Mouse (Mus musculus) lung, postnatal 4 days (tissue): ENCODE data around the gene Fam19a2.

Experiments used
- DNase-seq, 2 experiments: peaks; one replicate each; pipeline ENCODE4 v3.0.0; 2021

Gene Fam19a2

DNA sequence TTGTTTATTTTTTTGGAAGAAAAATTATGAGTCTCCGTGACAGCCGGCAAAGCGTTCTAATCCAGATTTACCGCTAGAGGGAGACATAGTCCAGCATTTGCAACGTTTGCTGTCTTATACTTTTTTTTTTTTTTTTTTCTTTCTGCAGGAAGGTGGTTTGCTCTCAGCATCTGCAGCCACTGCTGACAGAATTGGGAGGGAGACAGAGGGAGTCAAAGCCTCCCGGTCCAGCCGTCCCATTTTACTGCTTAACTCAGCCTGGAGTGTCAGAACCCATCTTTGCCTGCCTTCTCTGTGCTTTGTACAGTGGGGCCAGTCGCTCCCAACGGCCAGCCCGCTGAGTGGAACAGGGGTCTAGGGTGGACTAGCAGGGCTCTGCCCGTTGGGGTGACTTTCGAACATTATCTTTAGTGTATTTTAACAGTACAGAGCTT, at the start of gene Fam19a2:
Gene Fam19a2 (plus strand): TSS at position 121 of the 434 bp plus-strand sequence.
- peak; percentile 24 to 50 for DNase-seq

DNA sequence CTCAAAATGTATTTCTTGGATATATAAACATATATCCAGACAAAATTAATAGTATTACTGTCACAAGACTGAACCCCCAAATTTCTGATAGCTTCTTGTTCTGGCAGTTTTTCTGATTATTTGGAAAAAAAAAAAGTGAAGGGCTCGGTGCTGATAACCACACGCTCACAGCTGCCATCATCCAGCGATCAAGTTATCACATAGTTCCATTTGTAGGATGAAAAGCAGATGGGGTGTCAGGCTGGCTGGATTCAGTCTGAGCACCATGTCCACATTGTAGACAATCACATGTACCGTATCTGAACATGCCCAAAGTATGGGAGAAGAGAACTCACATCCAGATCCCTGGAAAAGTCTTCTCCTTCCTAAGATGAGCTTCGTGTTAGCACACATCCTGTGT, 41.0 kb upstream of the Fam19a2 start:
- no peak for DNase-seq

DNA sequence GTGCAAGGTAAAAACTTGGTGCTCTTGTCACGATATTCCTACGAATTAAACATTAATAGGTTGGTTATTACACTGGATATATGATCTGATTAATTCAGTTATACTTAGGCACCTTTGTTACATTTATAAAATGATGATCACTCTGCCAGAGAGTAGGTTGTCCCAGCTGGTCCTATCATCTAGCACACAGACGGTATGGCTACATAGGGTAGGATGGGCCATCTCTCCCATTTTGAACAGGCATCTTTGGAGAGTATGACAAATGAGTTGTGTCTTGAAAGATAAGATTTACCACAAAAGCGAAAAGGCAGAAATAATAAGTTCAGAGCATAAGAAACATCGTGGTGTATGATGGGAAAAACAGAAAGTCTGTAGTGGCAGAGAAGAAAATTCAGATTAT, 34.4 kb upstream of the Fam19a2 start:
- DNase-seq: no peak

DNA sequence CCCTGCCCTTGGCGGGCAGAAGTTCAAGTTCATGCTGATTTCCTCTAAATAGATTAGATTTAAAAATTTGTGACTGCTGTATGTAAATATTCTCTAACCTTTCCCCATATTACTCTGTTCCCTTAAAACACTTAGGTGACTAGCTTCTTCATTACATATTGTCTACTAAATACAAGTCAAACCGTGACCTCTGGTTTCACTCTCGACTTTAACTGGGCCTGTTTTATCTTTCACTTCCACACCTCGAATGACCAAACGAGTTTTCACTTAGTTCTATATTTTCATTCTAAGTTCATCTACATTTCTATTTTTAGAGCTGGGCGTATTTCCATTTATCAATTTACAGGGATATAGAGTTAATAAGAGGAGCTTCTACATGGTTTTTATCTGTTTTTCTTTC, 15.7 kb upstream of the Fam19a2 start:
- DNase-seq: no peak

DNA sequence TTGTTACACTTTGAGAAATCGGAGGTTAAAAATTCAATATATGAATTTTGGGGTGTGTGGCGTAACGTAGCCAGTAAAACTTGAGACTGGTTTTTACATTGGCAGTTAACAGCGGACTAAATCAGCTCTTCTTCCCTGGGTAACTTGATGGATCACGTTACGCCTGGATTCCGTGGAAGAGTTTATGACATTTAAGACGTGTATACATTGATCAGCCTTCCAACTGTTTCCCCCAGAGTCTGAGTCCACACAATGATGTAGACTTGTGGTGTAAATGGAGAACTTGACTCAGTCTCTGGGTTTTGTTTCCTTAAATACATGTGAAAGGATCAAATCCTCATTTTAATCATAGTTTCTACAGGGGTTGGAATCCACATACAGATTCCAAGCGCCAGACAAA, 11.9 kb upstream of the Fam19a2 start:
- no peak for DNase-seq

DNA sequence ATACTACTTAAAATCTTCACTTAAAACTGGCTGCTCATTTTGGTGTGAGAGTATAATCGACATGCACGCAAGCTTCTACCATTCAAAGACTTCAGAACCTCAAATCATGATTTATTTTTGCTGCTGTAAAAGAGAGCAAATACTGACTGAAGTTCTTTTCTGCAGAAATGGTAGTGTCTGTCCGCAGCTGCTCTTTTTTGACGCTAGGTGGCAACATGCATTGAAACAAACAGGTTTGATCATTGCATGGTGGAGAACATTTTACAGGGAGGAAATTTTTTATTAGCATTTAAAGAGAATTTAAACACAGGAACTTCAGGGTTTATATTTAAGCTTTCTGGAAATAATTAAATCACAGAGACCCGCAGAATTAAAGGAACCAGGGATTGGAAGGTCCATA, 9.5 kb upstream of the Fam19a2 start:
- no peak for DNase-seq

DNA sequence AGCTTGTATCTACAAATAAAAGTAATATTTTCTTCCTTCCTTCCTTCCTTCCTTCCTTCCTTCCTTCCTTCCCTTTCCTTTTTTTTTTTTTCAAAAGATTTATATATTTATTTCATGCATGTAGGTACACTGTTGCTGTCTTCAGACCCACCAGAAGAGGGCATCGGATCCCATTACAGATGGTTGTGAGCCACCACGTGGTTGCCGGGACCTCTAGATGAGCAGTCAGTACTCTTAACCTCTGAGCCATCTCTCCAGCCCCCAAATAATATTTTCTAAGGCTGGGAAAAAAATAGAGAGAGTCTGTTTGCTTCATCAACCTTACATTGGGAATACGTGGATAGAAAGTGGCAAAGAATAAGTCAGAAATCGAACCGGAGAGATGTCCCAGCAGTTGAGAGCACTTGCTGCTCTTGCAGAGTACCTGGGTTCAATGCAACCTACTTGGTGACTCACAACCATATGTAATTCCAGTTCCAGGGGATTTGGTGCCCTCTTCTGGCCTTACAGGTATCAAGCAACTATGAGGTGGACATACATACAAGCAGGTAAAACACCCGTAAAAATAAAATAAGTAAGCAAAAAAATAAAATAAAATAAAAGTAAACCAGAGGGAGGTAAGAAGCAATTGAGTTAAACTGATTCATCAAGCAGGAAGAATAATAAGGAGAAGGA, 8.0 kb upstream of the Fam19a2 start:
- no peak for DNase-seq

DNA sequence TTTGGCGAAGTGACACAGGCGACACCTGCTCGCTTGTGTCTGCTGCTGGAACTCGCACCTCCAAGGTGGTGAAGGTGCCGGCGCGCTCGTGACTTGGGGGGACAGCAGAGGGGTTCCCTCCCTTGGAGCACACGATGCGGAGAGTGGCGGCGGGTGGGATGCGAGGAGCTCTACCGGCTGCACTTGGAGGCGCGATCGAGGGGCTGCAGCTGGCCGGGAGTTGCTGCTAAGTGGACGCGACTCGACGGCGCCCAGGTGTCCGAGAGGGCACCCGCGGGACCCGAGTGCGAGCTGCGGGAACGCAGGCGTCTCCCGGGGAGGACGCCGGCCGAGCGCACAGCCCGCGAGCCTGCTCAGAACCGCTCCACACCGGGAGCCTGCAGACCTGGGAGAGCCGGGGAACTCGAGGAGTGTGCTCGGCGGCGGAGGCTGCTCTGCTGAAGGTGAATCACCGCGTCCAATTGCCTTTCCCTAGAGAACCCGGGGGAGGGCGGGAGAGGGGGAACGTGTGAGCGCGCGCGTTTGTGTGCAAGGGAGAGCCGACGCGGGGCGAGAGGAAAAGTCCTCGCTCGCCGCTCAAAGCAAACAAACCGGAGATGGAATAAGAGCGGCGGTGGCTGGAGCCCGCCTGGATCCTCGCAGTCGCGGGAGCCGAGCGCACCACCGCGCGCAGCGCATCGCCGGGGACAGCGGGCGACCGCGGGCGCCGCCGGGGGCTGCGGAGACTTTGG, 830 bp downstream of the Fam19a2 start:
- DNase-seq: peak; percentile 12 to 27

DNA sequence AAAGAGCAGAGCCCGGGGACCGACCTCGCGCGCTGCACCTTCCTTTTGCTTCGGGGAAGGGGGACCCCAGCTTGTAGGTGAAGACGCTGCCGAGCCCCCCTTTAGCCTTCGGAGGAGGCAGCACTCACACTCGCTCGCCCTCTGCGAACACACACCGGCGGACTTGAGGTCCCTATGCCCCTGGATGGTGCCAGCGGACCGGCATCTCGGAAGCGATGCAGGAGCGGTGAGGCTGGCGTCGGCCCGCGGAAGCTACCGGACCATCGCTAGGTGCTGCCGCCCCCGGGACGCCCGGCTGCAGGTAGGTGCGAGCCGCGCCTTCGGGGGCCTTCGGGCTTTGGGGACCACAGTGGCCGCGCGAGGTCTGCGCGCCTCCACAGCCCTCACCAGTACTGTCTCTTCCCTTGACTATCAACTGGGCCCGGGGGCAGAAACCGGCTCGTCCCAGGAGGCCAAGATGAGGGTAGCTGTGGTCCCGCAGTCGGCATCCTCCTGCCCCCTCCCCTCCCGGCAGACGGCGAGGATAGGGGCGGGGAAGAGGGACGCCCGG, 1.5 kb downstream of the Fam19a2 start:
- no peak for DNase-seq

DNA sequence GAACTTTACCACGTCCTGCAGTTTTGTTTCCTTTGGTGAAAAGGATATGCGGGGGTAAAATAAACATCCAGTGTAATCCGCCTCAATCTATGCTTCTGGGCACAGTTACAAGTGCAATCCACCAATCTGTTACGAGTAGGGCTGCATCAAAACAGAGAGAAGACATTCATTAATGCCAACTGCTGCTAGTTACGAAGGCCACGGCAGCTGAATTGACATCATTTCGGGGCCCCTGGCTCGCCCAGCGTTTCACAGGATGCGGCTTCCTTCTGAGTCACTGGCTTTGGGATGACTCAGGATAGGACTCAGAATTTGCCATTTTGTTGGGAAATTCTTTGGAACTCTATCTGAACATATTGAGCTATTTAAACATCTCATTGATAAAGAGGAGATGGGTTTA, 4.8 kb downstream of the Fam19a2 start:
- no peak for DNase-seq

DNA sequence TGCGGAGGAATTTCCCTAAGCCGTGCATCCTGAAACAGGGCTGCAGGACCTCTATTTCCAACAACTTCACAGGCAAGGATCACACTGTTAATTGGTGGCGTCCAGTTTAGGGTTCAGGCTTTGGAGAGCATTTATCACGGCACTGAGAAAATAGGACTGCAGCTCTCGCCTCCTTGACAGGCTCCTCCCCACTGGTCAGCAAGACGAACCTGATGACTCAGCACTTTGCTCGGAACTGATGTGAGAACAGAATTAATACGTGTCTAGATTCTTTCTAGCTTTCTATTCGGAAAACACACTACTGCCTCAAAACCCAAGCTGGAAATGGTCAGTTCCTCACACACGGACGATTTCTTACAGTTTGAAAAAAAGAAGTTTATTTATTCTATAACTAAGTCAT, 10.8 kb downstream of the Fam19a2 start:
- DNase-seq: no peak

DNA sequence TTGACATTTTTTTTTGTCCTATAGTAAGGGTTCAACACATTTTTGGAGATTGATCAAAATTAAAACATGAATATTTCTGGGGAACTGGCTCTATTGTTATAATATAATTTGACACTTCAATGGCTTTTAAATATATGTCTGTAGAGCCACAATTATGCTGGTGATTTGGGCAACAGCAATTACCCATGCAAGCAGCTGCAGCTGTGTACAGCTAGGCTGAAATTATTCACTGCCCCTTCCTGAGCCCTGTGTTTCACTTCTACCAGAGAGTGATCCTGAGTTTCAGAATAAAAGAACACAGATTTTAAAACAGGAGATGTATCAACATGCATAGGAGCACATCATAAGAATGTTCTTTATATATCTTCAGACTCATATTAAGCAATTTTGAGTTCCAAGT, 43.5 kb downstream of the Fam19a2 start:
- DNase-seq: no peak

DNA sequence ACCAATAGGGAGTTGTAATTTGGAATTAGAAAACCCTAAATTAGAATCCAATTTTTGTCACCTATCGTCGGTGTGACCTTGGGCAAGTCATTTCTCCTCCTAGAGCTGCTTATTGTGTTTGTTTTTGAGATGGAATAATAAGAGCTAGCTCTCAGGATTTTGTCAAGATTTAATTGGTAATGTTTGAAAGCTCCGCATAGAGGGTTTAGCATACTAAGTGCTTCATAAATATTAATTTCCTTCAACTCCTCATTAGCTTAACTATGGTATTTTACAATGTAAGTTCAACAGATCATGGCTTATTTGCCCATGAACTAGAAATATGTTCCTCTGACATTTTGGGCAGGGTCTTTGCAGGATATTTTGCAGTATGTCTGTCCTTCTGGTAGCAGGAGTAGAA, 62.5 kb downstream of the Fam19a2 start:
- no peak for DNase-seq

DNA sequence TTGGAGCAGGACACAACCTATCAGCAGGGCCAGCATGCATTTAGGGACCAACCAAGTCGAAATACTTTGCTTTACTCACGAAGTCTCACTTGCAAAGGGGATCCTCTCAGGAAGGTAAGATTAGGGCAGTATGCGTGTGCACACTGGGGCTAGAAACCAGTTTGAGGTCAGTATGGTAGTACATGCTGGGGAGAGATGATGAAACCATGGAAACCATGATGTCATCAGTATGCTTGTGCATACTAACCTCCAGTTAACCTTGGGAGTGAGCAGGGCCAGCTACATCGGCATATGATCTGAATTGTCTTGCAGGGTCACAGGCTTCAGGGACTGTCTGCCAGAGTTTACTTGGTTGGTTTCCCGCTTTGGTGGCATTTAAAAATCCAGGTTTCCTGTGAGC, 77.5 kb downstream of the Fam19a2 start:
- DNase-seq: no peak

DNA sequence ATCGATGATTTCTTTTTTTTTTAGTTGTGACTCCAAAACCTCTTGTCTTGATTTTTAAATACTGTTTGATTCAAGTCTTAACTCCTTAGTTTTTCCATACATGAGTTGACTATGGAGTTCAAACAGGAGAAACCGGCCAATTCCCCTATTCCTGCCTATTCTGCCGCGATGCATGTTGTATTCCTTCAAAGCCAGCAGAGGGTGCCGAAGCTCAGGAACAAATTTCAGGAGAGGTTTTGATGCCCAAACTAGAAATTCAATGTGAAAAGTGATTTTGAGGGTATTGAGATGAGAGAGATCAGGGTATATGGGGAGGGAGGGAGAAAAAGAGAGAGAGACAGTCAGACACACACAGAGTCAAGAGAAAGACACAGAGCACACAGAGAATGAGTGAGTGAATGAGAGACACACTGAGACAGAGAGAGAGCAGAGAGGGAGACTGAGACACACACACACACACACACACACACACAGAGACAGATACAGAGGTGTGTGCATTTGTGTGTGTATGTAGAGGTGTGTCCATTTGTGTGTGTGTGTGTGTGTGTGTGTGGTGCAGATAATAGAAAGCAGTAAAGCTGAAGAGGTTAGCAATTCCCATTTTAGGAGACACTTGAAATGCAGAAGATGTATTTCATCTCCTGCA, 78.9 kb downstream of the Fam19a2 start:
- DNase-seq: peak in 1 of 2 experiments; percentile 11

DNA sequence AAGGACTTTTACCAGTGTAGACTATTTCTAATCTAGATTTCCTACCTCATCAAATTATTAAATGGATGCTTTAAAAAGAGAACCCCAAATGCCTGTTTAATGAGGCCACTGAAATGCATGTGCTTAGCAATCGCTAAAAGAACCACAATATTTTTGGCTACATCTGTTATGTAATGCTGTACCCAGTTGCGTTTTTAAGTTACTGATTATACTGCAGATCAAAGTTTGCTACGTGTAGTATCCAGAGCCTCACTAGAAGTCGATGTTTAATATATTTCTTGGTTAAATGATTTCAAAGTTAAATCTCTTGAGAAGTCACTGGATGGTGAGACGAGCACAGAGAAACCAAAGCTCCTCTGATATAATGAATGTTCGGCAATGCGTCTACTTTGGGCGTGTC, 82.5 kb downstream of the Fam19a2 start:
- no peak for DNase-seq

DNA sequence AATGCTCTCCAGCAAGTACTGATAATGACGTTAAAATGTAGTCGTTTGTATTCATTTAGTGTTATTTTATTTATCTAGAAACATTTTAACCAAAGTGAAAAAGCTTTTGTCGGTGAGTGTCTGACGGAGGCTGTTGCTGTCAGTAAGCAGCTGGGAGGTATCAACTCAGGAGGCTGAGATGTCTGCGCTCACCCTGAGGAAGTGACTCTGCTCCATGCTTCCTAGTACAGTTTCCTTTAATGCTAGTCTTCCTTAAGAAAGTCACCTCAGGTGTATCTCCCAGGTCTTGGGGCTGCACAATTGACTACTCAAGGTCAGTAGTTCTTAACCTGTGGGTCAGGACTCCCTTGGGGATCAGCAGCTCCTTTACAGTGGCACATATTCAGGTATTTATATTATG, 89.9 kb downstream of the Fam19a2 start:
- no peak for DNase-seq

DNA sequence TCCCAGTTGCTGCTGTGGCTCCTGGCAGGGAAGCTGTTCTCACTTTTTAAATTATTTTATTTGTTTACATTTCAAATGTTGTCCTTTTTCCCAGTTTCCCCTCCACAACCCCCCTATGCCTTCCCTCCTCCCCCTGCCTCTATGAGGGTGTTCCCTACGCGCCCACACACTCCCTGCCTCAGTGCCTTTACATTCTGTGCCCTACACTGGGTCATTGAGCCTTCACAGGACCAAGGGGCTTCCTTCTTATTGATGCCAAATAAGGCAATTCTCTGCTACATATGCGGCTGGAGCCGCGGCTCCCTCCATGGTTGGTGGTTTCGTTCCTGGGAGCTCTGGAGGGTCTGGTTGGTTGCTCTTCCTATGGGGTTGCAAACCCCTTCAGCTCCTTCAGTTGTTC, 93.2 kb downstream of the Fam19a2 start:
- no peak for DNase-seq

DNA sequence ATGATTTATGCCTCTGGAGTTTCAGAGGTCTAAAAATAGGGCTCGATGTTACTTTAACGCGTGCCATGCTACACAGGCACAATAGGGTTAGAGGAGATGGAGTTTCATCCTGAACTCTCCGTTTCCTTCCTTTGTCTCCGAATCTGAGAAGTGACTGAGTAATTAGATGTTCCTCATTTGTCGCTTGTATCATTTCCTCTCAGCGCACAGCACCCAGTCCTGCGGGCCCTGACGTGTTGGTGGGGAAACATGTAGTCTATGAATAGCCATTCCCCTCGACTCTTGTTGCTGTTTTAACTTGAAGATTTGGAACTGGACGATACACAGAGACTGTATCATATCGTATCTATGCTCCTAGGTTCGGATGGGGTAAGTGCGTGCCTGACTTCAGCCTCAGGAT, 96.7 kb downstream of the Fam19a2 start:
- DNase-seq: no peak

DNA sequence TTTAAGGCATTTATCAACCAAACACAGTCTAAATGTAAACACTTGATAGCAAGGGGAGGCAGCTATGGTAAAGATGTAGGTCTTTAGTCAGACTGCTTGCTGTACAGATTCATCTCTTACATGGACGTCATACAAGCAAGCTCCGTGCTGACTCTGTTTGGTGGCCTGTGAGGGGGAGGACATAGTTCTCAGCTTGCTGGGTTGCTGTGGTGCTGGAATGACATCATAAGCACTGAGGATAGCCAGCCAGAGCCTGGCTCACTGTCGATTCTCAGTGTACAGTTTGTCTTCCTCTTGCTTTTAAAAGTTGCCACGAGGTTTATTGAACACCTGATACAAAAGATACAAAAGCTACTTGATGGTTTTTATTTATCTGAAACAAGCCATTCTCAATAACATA, 100.8 kb downstream of the Fam19a2 start:
- no peak for DNase-seq

DNA sequence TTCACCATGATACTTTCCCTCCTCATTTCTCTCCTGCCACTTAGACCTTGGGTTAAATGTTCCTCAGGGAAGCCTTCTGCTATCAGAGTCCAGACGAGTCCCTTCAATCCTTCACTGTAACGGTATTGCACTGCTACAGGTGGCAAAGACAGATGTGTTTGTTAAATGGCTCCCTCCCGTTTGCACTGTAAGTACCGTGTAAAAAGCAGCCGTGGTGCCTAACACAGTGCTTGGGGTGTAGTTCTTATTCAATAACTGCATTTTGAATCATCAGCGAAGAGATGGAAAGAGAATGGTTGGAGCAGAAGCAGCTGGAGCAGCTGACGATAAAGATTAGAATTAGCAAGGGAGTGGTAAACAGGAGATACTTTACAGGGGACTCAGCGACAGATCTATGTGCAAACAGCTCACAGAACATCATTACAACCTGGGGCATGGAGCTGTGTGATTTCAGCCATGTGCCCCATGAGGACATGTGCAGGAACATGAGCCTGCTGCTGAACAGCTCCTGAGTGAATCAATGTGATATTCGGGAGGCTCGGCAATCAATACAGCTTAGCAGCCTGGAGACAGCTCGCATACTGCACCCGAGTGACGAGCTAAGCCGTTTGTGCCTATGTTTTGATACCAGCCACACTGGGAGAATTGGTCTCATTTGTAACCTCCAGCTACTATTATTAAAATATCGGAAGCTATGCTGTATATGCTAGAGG, 103.5 kb downstream of the Fam19a2 start:
- no peak for DNase-seq

DNA sequence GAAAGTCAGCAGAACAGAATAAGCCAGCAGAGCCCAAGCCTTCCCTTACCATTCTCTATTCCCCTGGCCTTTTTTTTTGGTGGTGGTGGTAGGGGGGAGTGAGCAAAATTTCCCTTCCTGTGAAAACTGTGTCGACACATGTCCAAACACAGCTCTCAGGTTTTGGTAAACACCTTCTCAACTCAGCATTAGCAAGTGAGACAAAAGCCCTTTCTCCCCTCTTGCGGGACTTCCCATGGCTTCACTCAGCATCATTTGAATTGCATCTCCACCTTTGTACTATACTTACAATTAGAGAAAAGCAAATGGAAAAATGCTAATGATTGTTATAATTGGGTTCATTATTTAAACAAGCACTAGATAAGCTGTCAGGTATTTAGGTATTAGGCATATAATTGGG, 119.5 kb downstream of the Fam19a2 start:
- DNase-seq: no peak

DNA sequence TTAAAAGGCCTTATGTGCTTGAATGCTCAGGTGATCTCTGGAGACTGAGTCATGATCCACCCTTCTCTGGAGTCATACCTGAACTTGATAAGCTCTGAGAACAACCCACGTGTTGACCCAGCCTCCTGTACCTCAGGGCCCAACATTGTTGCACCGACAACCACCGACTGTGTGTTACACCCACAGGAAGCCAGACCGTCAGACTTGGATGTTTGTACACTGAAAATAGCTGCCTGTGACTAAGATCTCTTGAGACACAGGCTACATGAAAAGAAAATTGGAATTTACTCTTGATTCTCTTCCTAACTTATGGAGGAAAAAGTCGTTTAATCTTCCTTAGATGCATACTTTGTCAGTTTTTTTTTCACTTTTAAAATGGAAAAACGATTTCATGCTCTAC, 121.8 kb downstream of the Fam19a2 start:
- DNase-seq: no peak
